Mouse (Mus musculus) inflammation-experienced regulatory T-cells, adult 6 months (primary cell): ENCODE results near the gene Lrrc8c. TPM values are rescaled to one million over a fixed set of nuclear protein-coding genes. Genes with fewer than 3 reads are reported as not detected.
A peak's percentile ranks its signal among the peaks of the same experiment; 100 is the strongest.

Experiments used
- ATAC-seq: one replicate; pipeline ENCODE4 v1.8.0; 2017
- polyA plus RNA-seq, 3 experiments: library from polyadenylated mRNA; unstranded; fragments of 100-300 nt; shearing (Covaris generic); gene quantifications; one replicate each; pipeline ENCODE4 v1.2.1; 2017

Lrrc8c gene
- polyA plus RNA-seq, 3 experiments from 2014 or later = 46.9 to 77.2 (median 63.8) TPM

DNA sequence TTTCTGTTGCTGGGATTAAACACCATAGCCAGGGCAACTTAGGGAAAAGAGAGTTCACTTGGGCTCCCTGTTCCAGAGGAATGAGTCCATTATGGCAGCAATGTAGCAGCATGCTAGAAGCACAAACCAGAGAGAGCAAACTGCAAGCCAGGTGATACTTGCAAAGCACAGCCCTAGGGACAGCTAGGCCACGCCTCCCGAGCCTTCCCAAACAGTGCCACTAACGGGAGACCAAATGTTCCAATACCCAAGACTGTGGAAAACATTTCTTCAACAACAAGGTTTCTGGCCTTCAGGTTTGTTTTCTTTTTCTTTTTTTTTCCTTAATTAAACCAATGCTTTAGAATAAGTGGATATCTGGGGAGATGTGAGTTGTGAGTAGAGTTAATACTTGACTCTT is 38.2 kb downstream of the Lrrc8c start:
- no peak for ATAC-seq

DNA sequence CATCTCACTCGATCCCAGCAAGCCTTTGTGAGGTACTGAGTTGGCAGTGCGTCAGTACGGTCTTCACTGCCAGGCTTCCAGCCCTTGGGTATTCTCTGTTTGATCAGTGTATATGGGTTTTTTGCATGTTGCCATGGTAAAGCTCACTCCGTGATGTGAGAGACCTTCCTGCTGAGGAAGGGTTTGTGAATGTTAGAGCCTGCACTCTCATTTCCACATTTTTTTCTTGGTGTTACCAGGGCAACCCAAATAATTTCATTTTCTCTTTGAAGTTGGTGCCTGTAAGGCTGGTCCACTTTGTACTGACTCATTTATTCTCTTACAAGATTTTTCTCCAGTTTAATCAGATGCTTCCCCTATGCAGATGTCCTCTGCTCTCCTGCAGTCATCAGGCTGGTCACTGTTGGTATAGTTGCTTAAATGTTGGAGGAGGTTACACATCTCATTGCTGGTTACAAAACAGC is 38.6 kb downstream of the Lrrc8c start:
- no peak for ATAC-seq

DNA sequence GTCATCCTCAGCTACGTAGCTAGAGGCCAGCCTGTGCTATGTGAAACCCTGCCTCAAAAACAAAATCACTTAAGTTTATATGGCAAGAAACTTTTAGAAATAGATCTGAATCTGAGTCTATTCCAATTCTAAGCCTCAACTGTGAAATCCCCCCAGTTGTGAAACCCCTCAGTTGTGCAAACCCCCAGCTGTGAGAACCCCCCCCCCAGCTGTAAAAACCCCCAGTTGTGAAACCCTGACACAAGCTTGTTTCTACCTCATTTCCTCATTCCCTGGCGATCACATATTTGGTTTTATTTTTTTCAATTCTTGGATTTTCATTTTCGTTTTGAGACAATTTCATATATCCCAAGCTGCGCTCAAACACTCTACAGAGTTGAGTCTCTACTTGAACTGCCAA is 39.3 kb downstream of the Lrrc8c start:
- ATAC-seq = no peak

DNA sequence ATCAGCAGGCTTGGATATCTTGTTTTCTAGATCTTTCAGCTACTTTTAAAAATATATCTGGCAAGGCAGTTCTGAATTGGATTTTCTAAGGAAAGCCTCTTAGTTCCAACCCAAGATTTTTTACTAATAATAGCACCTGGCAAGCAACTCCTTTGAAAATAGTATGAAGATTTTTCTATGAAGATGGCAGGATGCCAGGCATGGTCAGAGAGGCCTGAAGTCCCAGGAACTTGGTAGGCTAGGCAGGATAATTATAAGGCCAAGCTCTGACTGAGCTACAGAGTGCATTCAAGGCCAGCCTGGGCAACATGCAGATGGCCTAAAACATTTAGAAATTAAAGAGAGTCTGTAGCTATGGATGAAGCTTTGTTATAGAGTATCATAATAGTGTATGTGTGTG is 42.7 kb downstream of the Lrrc8c start:
- ATAC-seq = no peak

DNA sequence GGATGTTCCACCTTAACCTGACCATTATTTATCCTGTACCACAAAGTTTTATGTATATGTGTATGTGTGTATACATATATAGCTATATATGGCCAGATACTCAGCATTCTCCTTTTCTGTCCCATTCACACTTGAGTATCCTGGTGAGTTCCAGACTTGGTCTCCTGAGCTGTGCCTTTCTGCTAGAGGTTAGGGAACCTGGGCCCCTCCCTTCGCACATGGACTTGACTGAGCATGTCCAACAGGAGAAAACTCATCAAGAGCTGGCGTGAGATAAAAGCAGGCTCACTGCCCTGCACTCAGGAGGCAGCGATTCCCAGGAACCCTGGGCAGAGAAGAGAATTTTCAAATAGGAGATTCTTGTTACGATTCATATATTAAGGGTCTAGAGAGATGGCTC is 45.6 kb downstream of the Lrrc8c start:
- no peak for ATAC-seq

DNA sequence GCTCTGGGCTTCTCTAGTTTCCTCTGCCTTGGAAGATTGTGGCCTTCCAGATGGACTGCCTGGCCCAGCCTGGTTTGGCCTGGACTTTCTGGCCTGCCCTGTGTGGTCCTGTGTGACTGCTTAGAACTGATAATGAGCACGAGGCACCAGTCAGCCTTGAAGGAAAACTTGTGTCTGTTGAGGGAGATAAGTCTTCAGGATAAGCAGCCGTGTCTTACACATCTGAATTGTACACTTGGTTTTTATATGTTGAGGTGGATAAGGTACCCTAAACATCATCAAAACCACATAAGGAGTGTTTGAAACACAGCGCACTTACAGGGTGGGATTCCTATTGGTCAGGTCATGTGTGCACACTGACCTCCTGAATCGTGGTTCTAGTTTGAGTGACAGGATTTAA is 46.6 kb downstream of the Lrrc8c start:
- ATAC-seq = no peak

DNA sequence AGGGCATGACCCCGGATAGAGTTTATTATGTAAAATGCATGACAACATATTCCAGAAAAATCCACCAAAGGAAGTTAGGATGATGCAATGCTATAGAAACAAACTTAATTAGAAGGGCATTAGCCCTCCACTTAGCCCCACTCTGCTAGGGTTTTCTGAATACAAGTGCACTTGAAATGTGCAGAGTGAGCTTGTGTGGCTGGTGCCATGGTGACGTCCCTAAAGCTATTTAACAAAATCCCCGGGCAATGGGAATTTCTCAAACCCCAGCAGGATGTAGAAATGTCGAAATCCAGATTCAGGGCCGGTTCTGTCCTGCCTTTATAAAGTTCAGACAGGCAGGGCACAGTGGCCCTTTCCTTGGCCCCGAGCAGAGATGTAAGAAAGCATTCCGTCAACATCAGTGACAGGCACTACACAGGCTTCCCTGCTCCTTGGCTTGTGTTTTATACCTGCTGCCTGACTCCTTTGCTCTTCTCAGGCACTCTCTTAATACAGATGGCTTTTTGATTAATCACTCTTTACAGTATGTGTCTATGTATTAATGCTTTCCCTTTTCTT is 47.7 kb downstream of the Lrrc8c start:
- ATAC-seq = no peak

DNA sequence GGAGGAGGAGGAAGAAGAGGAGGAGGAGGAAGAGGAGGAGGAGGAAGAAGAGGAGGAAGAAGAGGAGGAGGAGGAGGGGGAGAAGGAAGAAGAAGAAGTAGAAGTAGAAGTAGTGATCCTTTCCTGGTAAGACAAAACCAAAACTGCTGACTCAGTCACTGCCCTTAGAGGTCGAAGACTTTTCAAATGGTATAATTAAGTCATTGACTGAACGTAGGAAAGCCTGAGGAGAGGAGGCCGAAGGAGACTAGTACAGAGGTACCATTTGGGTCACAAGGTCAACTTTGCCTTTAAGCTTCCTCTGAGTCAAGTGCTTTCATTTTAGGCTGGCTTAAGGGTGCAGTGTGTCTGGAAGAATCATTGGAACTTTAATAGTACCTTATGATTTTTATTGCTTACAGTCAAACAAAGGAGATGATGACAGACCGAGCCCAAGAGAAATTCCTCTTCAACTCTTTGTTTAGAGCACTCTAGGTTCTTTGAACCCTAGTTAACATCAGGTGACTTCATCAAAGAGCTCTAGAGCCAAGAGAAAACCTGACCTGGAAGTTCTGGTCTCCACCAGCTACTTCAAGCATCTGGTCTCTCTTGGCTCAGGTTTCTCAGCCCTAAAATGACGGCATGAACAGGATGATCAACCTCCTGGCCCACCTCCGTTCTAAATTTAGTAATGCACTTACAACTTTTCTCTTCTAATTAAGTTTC is 49.0 kb downstream of the Lrrc8c start:
- no peak for ATAC-seq

DNA sequence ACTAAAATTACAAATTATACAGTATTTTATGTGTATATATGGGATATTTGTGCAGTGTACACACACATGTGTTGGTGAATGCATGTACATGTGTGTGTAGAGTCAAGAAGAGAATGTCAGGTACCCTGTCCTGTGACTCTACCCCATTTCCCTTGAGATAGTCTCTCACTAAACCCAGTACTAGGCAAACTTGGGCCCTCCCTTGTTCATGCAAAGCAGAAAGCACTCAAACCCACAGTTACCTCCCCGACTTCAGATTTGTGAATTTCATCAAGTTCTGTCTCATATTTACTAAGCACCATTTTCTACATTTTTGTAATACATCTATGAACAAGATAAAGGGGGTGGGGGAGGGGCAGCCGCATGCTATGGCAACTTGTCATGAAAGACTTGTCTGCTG is 50.0 kb downstream of the Lrrc8c start:
- ATAC-seq = no peak

DNA sequence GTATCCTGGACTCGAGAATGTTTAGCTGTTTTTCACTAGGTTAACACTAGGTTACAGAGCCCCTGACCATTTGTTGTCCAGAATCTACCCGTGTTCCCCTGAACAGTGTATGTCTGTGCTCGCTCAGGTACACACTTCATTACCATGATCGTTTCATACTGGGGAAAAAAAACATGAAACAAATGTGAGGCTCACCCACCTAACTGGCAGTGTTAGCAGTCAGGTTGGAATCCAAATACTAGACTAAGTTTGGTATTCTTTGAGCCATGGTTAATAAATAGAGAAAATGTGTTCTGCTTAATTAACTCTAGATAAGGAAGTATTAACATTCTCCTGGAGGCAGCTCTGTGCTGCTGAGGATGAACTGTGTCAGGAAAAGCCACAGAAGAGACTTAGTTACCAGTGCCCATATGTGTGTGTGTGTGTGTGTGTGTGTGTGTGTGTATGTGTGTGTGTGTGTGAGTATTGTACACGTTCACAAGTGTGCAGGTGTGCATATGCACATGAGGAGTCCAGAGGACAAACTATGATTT is 53.0 kb downstream of the Lrrc8c start:
- ATAC-seq = no peak

DNA sequence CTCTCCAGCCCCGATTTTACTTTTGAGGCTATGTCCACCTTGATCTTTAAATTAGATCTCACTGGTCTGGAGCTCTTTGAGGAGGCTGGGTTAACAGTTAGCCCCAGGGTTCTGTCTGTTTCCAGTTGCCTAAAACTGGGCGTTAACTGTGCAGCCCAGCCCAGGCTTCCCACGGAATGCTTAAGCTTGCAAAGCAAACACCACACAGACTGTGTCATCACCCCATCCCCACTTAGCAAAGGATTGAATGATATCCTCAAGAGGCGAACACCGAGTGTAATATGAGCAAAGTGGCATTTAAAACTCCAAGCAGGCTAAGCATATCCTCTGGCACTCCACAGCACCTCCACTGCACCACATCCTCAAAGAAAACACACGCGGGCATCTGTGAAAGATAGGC is 53.7 kb downstream of the Lrrc8c start:
- ATAC-seq = no peak

DNA sequence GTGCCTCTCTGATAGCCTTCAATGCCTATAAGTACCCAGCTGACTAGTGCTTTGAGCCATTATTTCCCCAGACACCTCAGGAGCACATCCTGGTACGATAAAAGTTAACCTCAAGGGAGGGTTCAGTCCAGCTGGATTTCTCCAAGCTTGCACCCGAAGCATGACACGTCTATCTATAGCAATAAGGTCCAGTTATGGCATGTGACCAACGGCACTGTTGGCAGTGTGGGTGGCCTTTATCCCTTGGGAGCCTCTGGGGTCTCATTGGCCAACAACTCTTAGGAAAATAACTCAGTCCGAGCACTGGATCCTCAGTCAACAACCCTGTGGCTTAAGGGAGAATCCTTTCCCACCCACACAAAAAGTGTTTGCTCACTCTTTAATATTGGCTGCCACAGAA is 55.6 kb downstream of the Lrrc8c start:
- ATAC-seq = no peak

DNA sequence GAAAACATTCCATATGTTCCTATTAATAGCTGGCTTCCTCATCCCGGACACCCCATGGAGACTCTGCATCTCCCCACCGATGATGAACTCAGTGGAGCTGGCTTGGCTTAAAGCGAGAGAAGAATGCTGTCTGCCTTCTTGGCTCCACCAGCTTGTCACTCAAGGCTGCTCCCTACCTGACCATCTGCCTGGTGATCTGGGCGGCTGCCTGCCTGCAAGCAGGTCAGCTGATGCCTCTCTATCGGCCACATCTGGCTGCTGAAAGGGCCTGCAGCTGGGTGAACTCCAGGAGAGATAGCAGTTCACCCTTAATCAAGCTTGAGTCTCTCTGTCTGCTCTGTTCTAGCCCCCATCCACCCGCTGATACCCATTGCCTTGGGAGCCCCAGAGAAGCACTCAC is 56.7 kb downstream of the Lrrc8c start:
- ATAC-seq = no peak

DNA sequence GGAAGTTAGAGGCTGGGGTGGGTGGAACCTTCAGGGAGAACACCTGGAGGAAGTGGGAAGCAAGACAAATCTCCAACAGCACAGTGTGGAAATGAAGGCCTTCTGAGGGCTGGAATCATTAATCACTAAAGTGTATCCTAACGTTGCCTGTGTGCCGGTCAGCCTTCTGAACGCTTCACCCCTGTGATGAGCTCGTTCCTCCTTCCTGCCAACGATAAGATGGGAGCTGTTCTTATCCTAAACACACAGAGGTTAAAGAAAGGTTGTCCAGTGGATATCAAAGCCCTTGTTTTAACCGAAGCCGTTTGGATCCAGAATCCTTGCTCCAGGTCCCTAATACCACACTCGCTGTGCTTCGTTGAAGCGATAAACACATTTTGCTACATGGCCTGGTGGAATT is 61.7 kb downstream of the Lrrc8c start:
- ATAC-seq = no peak

DNA sequence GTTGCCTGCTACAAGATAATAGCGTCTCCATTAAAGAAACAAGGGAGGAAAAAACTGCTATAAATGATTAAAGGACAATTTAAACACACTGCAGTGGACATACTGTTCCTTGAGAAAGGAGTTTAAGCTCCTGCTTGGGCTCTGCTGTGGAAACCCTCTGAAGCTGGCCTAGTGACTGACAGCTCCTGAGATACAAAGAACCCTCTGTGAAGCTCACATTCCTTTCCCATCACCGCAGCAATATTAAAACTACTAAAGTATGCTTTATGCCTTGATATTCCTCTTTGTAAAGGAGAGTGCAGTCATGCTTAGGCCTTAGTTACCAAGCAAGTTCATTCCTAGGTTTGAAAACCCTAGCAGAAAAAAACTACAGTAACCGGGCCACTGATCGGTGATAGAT is 66.7 kb downstream of the Lrrc8c start:
- ATAC-seq = no peak

DNA sequence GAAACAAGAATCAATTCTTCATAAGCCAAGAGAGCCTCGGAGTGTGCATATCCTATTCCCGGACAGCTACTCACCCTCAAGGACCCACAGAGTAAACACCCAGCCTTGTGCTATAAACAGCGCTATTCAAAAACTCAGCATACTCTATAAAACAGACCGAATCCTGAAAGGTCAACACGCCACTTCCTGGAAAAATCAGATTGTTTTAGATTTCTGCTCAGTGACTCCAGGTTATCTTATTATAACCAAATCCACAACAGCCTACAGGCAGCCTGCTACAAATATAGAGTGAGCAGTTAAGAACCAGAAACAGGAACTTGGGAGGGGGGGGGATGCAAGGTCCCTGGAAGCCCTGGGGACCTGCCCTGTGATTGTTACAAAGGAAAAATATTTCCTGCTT is 67.5 kb downstream of the Lrrc8c start:
- no peak for ATAC-seq

DNA sequence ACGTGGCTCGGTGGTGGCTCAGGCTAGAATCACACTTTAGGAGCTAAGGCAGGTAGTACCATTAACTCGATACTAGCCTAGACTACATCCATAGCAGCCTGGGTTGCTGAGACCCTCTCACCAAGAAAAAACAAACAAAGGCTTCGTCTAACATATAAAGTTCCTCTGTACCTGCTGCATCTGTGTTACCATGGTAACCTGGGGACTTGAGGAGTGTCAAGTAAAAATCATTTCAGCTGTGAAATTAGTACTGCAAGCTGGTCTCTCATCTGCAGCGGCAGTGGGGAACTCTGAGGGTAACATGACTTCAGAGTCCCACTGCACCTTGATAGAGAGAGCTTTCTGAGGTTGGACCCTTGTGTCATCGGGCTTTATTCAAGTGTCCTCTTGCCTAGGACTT is 68.3 kb downstream of the Lrrc8c start:
- no peak for ATAC-seq

DNA sequence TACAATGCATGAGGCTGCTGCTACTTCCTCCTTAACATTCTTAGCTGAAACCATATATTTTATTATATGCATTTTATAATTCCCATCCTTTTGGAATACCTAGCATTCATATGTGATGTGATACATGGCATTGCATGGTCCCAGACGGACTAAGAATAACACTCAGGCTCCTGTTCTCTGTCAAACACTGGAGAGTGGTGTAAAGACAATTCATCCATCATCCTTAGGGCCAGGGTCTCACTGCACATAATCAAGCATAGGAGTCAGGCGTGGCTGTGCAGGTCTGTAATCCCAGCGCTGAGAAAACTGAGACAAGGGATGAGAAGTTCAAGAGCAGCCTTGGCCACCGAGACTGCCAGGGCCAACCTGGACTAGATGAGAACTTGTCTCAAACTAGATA is 69.5 kb downstream of the Lrrc8c start:
- no peak for ATAC-seq

DNA sequence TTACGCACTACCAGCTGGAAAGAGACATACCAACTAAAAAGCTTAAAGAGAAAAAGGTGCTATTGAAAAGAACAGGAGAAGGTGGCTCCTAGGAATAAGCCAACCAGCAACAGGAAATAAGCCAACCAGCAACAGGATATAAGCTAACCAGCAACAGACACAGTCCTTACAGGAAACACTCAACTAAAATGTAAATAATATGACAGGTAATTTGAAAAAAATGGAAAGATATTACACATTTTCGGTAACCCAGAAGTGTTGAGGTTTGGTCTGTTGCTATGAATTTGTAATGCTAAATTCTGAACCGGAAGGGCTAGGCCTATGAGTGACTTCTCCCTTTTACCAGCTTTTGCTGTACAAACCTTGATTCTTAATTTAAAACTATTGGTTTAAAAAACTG is 69.9 kb downstream of the Lrrc8c start:
- ATAC-seq = peak; percentile 81

DNA sequence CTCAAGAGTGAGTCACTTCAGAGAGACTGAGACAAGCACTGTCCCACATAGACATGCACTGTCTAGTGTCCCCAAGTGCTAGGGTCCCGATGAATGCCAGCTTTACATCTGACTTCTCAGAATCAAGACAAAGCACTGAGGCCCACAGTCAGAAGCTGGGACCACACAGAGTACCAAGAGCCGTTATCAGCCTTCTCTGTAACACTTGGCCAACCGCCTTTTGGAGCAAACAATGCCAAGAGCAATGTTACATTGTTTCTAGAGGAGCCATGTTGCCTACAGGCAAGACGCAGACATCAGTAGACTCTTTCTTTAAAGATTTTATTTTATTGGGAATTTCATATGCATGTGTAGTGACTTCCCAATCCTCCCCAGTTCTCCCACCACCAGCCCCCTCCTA is 73.2 kb downstream of the Lrrc8c start:
- no peak for ATAC-seq

DNA sequence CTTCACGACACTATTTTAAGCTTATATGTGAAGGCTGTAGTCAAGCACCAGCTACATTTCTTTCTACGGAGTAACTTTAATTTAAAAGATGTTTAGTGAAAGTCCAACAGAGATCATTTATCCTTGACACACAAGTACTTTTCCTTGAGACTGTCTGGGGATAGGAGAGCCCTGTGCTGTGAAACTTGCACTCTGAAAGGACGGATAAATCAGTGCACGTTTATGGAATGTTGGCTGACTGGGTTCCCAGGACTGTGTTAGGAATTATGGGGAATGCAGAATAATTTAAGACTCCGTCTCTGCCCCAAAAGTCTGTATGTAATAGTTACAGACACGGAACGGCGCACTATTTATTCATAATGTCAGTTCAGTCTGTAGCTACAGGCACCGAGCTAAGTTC is 74.4 kb downstream of the Lrrc8c start:
- ATAC-seq = no peak

DNA sequence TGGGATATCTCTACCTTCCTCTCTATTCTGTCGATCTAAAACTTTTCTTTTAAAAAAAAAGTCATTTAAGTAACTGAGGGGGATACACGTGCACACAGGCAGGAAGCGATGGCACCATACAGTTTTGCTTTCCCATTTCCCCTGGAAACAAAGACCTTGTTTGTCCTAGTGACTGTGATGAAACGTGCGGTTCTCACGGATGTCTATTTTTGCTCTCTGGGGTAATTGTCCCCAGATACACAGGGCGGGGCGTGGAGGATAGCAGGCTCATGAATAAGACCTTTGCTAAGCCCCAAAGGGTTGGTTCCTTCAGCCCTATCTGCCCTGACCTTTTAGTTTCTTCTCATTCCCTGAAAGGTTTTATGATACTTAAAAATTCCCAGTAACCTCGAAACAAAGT is 79.7 kb downstream of the Lrrc8c start:
- ATAC-seq = peak; percentile 43

DNA sequence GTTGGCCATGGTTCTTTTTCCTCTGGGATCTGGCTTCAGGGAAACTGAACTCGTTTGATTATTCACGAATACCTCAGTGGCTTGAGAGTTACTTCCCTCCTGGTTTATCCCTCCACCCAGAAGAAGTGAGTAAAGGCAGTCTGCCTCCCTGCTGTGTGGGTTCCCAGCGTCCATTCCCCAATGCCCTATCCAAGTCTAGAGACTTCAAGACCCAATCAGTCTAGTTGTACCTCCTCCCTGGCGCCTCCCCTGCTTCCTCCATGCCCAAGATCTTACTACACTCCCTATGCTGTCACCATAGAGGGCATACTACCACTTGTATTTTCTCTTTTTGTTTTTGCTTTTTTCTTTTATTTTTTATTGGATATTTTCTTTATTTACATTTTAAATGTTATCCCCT is 80.1 kb downstream of the Lrrc8c start:
- no peak for ATAC-seq

DNA sequence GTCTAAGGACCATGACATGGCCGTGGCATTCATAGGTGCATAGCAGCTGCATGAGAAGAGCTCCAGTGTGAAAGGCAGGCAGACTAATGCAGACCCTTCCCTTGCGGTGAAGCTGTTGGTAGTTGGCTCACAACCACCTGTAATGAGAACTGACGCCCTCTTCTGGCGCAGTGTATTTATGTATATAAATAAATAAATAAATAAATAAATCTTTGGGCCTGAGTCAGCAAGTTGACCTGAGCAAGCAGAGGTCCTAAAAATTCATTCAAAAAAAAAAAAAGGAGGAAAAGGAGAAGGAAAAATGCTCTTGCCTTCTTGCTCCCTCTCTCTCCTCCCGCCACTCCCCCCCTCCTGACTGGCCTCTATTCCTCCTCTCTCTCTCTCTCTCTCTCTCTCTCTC is 81.8 kb downstream of the Lrrc8c start:
- no peak for ATAC-seq

DNA sequence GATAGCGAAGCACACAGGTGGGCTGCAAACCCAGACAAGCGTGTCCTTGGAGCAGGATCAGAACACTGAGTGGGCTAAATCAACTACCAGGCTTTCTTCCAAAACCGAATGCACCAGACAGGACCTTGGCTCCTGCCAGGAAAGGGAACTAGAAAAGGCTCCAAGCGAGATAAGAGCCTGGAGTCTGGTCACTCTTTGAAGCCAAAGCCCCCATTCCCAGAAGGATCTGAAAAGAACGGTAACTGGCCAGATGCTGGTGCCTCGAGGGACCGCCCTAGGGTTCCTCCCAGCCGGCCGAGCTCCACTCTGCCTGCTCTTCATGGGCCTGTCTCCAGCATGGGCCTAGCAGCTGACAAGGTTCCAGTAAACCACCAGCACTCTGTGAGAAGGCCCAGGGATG is 83.4 kb downstream of the Lrrc8c start:
- no peak for ATAC-seq
